ENCODE assay signal across 11 mouse cellular contexts in genomic region chr1:62724461-62725021, GRCm38 (mm10). TPM values are rescaled to one million over a fixed set of nuclear protein-coding genes. Genes with fewer than 3 reads are reported as not detected.
DNase-seq lines count a peak whose midpoint lies in the region; ATAC-seq lines count a peak whose summit lies in the region.
"Had no signal": no experiment of that assay in that cellular context is flagged by ENCODE, and none has a peak within 500 bp of the region (broad histone marks: within the 10 kb centered on the region; RNA-seq: fewer than 3 reads in every experiment).

No protein-coding gene starts in this region.

- DNase-seq in MN1 (ENCODE audit: low spot score): peak; percentile 71
- peak; percentile 48 for DNase-seq in heart, postnatal 4 days
- DNase-seq in ovary, adult 18-20 months (ENCODE audit: low spot score): no peak
- no peak for DNase-seq in midbrain, embryonic 11.5 days (ENCODE audit: low spot score, missing footprints)
- DNase-seq in spleen, postnatal 10 days (ENCODE audit: low spot score in 2 of 2): no peak
- DNase-seq: right cerebral cortex, postnatal 4 days had no signal

- H3K4me3 ChIP-seq in lung, embryonic 15.5 days: no peak overlapping the region
- no peak overlapping the region for H3K4me3 ChIP-seq in midbrain, embryonic 11.5 days (ENCODE audit: low read depth, low read length)
- no peak overlapping the region for H3K4me3 ChIP-seq in hindbrain, embryonic 16.5 days (ENCODE audit: low read length)
- H3K4me3 ChIP-seq: erythroblast, embryonic 14.5 days had no signal

- peak; percentile 43 for ATAC-seq in common myeloid progenitor, adult 5-6 weeks (replicated peaks; ENCODE audit: low read depth, poor library complexity, severe bottlenecking)
- ATAC-seq in lung, embryonic 15.5 days (ENCODE audit: borderline replicate concordance, extremely low read depth, low FRiP score, low TSS enrichment): peak; percentile 61
- ATAC-seq in midbrain, embryonic 11.5 days (ENCODE audit: low FRiP score): no peak
- ATAC-seq in hindbrain, embryonic 16.5 days: no peak
- ATAC-seq: Patski had no signal

- H3K4me1 ChIP-seq in lung, embryonic 15.5 days: peaks cover 28% of the 10 kb centered on the region
- no peaks in the 10 kb centered on the region; the same call in none of the 2 replicates for H3K4me1 ChIP-seq in midbrain, embryonic 11.5 days (ENCODE audit: control insufficient read depth, insufficient read depth, low read length)
- peaks cover 3% of the 10 kb centered on the region; the same call in 1 of the 2 replicates for H3K4me1 ChIP-seq in hindbrain, embryonic 16.5 days (ENCODE audit: control insufficient read depth, insufficient read depth, low read depth, low read length)

- H3K9ac ChIP-seq in lung, embryonic 15.5 days: no peak overlapping the region
- H3K9ac ChIP-seq in midbrain, embryonic 11.5 days (ENCODE audit: low read length): no peak overlapping the region
- no peak overlapping the region for H3K9ac ChIP-seq in hindbrain, embryonic 16.5 days (ENCODE audit: low read depth, low read length)

- 65% methylated on average over 6 of the region's 6 CpGs for WGBS in lung, embryonic 15.5 days
- 71% methylated on average over 6 of the region's 6 CpGs for WGBS in midbrain, embryonic 11.5 days
- 83% methylated on average over 6 of the region's 6 CpGs for WGBS in hindbrain, embryonic 16.5 days

- H3K27me3 ChIP-seq in lung, embryonic 15.5 days: no peaks in the 10 kb centered on the region
- H3K27me3 ChIP-seq in midbrain, embryonic 11.5 days (ENCODE audit: control insufficient read depth, insufficient read depth, low read length): no peaks in the 10 kb centered on the region
- H3K27me3 ChIP-seq in hindbrain, embryonic 16.5 days (replicated peaks; ENCODE audit: control insufficient read depth, insufficient read depth, low read length): no peaks in the 10 kb centered on the region
- H3K27me3 ChIP-seq: Patski had no signal

- no peak overlapping the region for H3K4me2 ChIP-seq in lung, embryonic 15.5 days
- no peak overlapping the region for H3K4me2 ChIP-seq in midbrain, embryonic 11.5 days
- H3K4me2 ChIP-seq in hindbrain, embryonic 16.5 days (ENCODE audit: low read length): no peak overlapping the region

- H3K27ac ChIP-seq in lung, embryonic 15.5 days: peak overlapping the region; percentile 75
- H3K27ac ChIP-seq in midbrain, embryonic 11.5 days (ENCODE audit: low read depth, low read length): no peak overlapping the region
- no peak overlapping the region for H3K27ac ChIP-seq in hindbrain, embryonic 16.5 days (ENCODE audit: low read depth, low read length)

- no peaks in the 10 kb centered on the region for H3K36me3 ChIP-seq in lung, embryonic 15.5 days
- no peaks in the 10 kb centered on the region; the same call in 1 of the 2 replicates for H3K36me3 ChIP-seq in midbrain, embryonic 11.5 days (ENCODE audit: control insufficient read depth, insufficient read depth, low read length)
- no peaks in the 10 kb centered on the region for H3K36me3 ChIP-seq in hindbrain, embryonic 16.5 days (ENCODE audit: control insufficient read depth, insufficient read depth, low read length)

- no peaks in the 10 kb centered on the region for H3K9me3 ChIP-seq in lung, embryonic 15.5 days
- H3K9me3 ChIP-seq in midbrain, embryonic 11.5 days (ENCODE audit: control insufficient read depth, low read length): no peaks in the 10 kb centered on the region; the same call in 1 of the 2 replicates
- no peaks in the 10 kb centered on the region for H3K9me3 ChIP-seq in hindbrain, embryonic 16.5 days (ENCODE audit: control insufficient read depth, low read length)

RNA-seq across cellular contexts. Expression of gene Nrp2, which starts 21.5 kb away (rescaled TPM):
- total RNA-seq in common myeloid progenitor, adult 5-6 weeks (2017): 0.10 and 0.87 TPM in 2 replicates
- 10 to 100 TPM; 44.7 to 50.9 TPM for total RNA-seq in heart, postnatal 4 days (2021)
- polyA plus RNA-seq in lung, embryonic 15.5 days (2015; fragmentation: Nextera tagmentation; extraction: Ambion mirVana): 11.5 and 12.4 TPM in 2 replicates
- polyA plus RNA-seq in midbrain, embryonic 11.5 days (2014; fragmentation: Nextera tagmentation; extraction: Ambion mirVana): 12.5 and 13.3 TPM in 2 replicates
- polyA plus RNA-seq in hindbrain, embryonic 16.5 days (2015; fragmentation: Nextera tagmentation; extraction: Ambion mirVana): 22.7 and 31.5 TPM in 2 replicates

Comparison
In these comparisons a context has a peak if more than half of its experiments do, and no peak if none do; other contexts are left out.
1. DNase-seq: peak in MN1 (single experiment) and heart, postnatal 4 days (single experiment); none in ovary, adult 18-20 months (single experiment), midbrain, embryonic 11.5 days (single experiment) and spleen, postnatal 10 days (0 of 2).
2. ATAC-seq: peak in common myeloid progenitor, adult 5-6 weeks (single experiment) and lung, embryonic 15.5 days (single experiment); none in midbrain, embryonic 11.5 days (single experiment) and hindbrain, embryonic 16.5 days (single experiment).